In genomic region chr12:76752652-76753318, GRCm38 (mm10) we compare ENCODE assay signal across 8 mouse cellular contexts. TPM values are rescaled to one million over a fixed set of nuclear protein-coding genes. Genes with fewer than 3 reads are reported as not detected.
DNase-seq lines count a peak whose midpoint lies in the region; TF ChIP-seq lines count a peak whose summit lies in the region.

No protein-coding gene starts in this region.

- no peak for TF ChIP-seq EP300 in heart, adult 2 months (IDR thresholded peaks at IDR 0.05; ENCODE audit: insufficient read depth, low read depth, low read length)

- H3K9me3 ChIP-seq in forebrain, embryonic 10.5 days = no peaks in the 10 kb centered on the region

- no peak overlapping the region for H3K9ac ChIP-seq in heart, adult 2 months (ENCODE audit: low read depth, low read length)

- no peak for DNase-seq in heart, adult 2 months
- no peak for DNase-seq in heart, postnatal 25 days (ENCODE audit: low spot score)
- peak; percentile 87 for DNase-seq in CD4-positive helper T cell, adult 2 months (ENCODE audit: low read depth, low spot score)
- DNase-seq in forebrain, embryonic 10.5 days (ENCODE audit: extremely low spot score, low spot score) = peak; percentile 49
- peak; percentile 21 to 34 for DNase-seq in layer of hippocampus, adult 8-10 months (ENCODE audit: low spot score in 2 of 2)
- peak; percentile 26 for DNase-seq in neural tube, embryonic 10.5 days (ENCODE audit: extremely low spot score, low spot score)
- peak; percentile 78 for DNase-seq in thymus, postnatal 4 days

- H3K27ac ChIP-seq in heart, adult 2 months = no peak overlapping the region
- no peak overlapping the region for H3K27ac ChIP-seq in bone marrow, adult 2 months (ENCODE audit: control insufficient read depth, insufficient read depth, low read depth, low read length, poor library complexity)
- no peak overlapping the region for H3K27ac ChIP-seq in forebrain, embryonic 10.5 days

- H3K79me2 ChIP-seq in heart, adult 2 months (replicated peaks; ENCODE audit: control insufficient read depth, insufficient read depth, low read length) = no peaks in the 10 kb centered on the region

- 45% methylated on average over 14 of the region's 14 CpGs for WGBS in heart, adult 2 months
- 33% methylated on average over 14 of the region's 14 CpGs for WGBS in bone marrow, adult 2 months
- 48% methylated on average over 14 of the region's 14 CpGs for WGBS in forebrain, embryonic 10.5 days

- no peak overlapping the region for H3K4me3 ChIP-seq in heart, adult 2 months
- H3K4me3 ChIP-seq in bone marrow, adult 2 months (replicated peaks; ENCODE audit: control insufficient read depth, low read depth, low read length) = no peak overlapping the region
- no peak overlapping the region for H3K4me3 ChIP-seq in forebrain, embryonic 10.5 days

- peak; percentile 70 for TF ChIP-seq CTCF in heart, adult 2 months (IDR thresholded peaks at IDR 0.05)
- peak; percentile 32; the same call in 1 of the 2 replicates for TF ChIP-seq CTCF in bone marrow, adult 2 months (IDR thresholded peaks at IDR 0.05; ENCODE audit: control insufficient read depth, insufficient read depth, low read length)

- H3K4me1 ChIP-seq in heart, adult 2 months (ENCODE audit: control insufficient read depth, insufficient read depth, low read length) = no peaks in the 10 kb centered on the region
- no peaks in the 10 kb centered on the region for H3K4me1 ChIP-seq in bone marrow, adult 2 months (ENCODE audit: control insufficient read depth, insufficient read depth, low read length)
- no peaks in the 10 kb centered on the region for H3K4me1 ChIP-seq in forebrain, embryonic 10.5 days

- no peak for TF ChIP-seq POLR2A in heart, adult 2 months (IDR thresholded peaks at IDR 0.05; ENCODE audit: insufficient read depth, low read depth, low read length)
- TF ChIP-seq POLR2A in bone marrow, adult 2 months (IDR thresholded peaks at IDR 0.05; ENCODE audit: borderline replicate concordance, control insufficient read depth, low read depth, low read length) = no peak

- intact Hi-C loops in heart, adult 2 months (cut with DNase I) = no loop called here
- intact Hi-C loops in heart, postnatal 25 days (cut with DNase I) = no loop called here

- H3K36me3 ChIP-seq in heart, adult 2 months (ENCODE audit: control insufficient read depth, insufficient read depth, low read length) = no peaks in the 10 kb centered on the region
- no peaks in the 10 kb centered on the region for H3K36me3 ChIP-seq in forebrain, embryonic 10.5 days (replicated peaks)

- H3K27me3 ChIP-seq in heart, adult 2 months (ENCODE audit: control insufficient read depth, insufficient read depth, low read length) = no peaks in the 10 kb centered on the region
- no peaks in the 10 kb centered on the region for H3K27me3 ChIP-seq in forebrain, embryonic 10.5 days (ENCODE audit: poor library complexity, severe bottlenecking)

RNA-seq across cellular contexts. Expression of gene Churc1, which starts 12.6 kb away (rescaled TPM):
- 10 to 100 TPM; 76.2 to 87.3 TPM for total RNA-seq in heart, adult 2 months (2021)
- polyA plus RNA-seq in heart, adult 2 months (2012; rRNA removed) = 96.7 and 183 TPM in 2 replicates
- 10 to 100 TPM; 84.7 to 90.6 TPM for total RNA-seq in heart, postnatal 25 days (2021)
- 24.8 and 32.2 TPM in 2 replicates for polyA plus RNA-seq in bone marrow, adult 2 months (2011; ENCODE audit: insufficient read depth, insufficient read length, low replicate concordance, missing spikeins)
- 115 and 125 TPM in 2 replicates for polyA plus RNA-seq in forebrain, embryonic 10.5 days (2016; fragmentation: Nextera tagmentation; extraction: Ambion mirVana)
- 10 to 100 TPM; 32.5 to 43.5 (median 37.7) TPM for total RNA-seq in layer of hippocampus, adult 8-10 months (2022)

RNA-seq across cellular contexts. Expression of gene Fntb, which starts 12.6 kb away (rescaled TPM):
- total RNA-seq in heart, adult 2 months (2021) = 10 to 100 TPM; 12.6 to 13.7 TPM
- 19.1 and 20.2 TPM in 2 replicates for polyA plus RNA-seq in heart, adult 2 months (2012; rRNA removed)
- total RNA-seq in heart, postnatal 25 days (2021) = 10 to 100 TPM; 13.0 to 14.3 TPM
- polyA plus RNA-seq in bone marrow, adult 2 months (2011; ENCODE audit: insufficient read depth, insufficient read length, low replicate concordance, missing spikeins) = 12.5 and 15.7 TPM in 2 replicates
- 44.7 and 45.1 TPM in 2 replicates for polyA plus RNA-seq in forebrain, embryonic 10.5 days (2016; fragmentation: Nextera tagmentation; extraction: Ambion mirVana)
- 10 to 100 TPM; 22.7 to 24.8 (median 24.3) TPM for total RNA-seq in layer of hippocampus, adult 8-10 months (2022)

RNA-seq across cellular contexts. Expression of gene Sptb, which starts 42.4 kb away (rescaled TPM):
- total RNA-seq in heart, adult 2 months (2021) = 10 to 100 TPM; 81.2 to 96.7 TPM
- 27.0 and 43.4 TPM in 2 replicates for polyA plus RNA-seq in heart, adult 2 months (2012; rRNA removed)
- total RNA-seq in heart, postnatal 25 days (2021) = 10 to 100 TPM; 77.3 to 82.3 TPM
- 89.3 and 102 TPM in 2 replicates for polyA plus RNA-seq in bone marrow, adult 2 months (2011; ENCODE audit: insufficient read depth, insufficient read length, low replicate concordance, missing spikeins)
- polyA plus RNA-seq in forebrain, embryonic 10.5 days (2016; fragmentation: Nextera tagmentation; extraction: Ambion mirVana) = 3.5 and 5.4 TPM in 2 replicates
- 100 to 1,000 TPM; 114 to 133 (median 126) TPM for total RNA-seq in layer of hippocampus, adult 8-10 months (2022)

RNA-seq across cellular contexts. Expression of gene Gpx2, which starts 42.6 kb away (rescaled TPM):
- total RNA-seq in heart, adult 2 months (2021) = not detected
- 5.0 TPM in 1 of 2 replicates, not detected in the other for polyA plus RNA-seq in heart, adult 2 months (2012; rRNA removed)
- total RNA-seq in heart, postnatal 25 days (2021) = not detected
- polyA plus RNA-seq in bone marrow, adult 2 months (2011; ENCODE audit: insufficient read depth, insufficient read length, low replicate concordance, missing spikeins) = 1.6 TPM in 1 of 2 replicates, not detected in the other
- polyA plus RNA-seq in forebrain, embryonic 10.5 days (2016; fragmentation: Nextera tagmentation; extraction: Ambion mirVana) = 0.20 and 0.21 TPM in 2 replicates
- total RNA-seq in layer of hippocampus, adult 8-10 months (2022) = under 1 TPM in 2 of 4 experiments, not detected in 2; 0.68 to 0.81 TPM

Comparison
In these comparisons a context has a peak if more than half of its experiments do, and no peak if none do; other contexts are left out.
1. DNase-seq: peak in CD4-positive helper T cell, adult 2 months (single experiment), forebrain, embryonic 10.5 days (single experiment), layer of hippocampus, adult 8-10 months (2 of 2), neural tube, embryonic 10.5 days (single experiment) and thymus, postnatal 4 days (single experiment); none in heart, adult 2 months (0 of 2) and heart, postnatal 25 days (single experiment).